Mouse (Mus musculus) layer of hippocampus, postnatal 25 days (tissue): Measurements from ENCODE around the gene Lipa. TPM values are rescaled to one million over a fixed set of nuclear protein-coding genes. Genes with fewer than 3 reads are reported as not detected.

Source experiments
- DNase-seq, 2 experiments: peaks; one replicate each; pipeline ENCODE4 v3.0.0; 2022; ENCODE audit warnings: mixed read lengths in 2 of 2, low spot score in 1 of 2; ENCODE audit errors: extremely low spot score in 1 of 2
- total RNA-seq, 2 experiments: library from RNA; stranded (reverse); gene quantifications; 2 replicates each; pipeline ENCODE4 v1.2.3; 2021

The Lipa gene
- total RNA-seq, 2 experiments from 2014 or later, result 16.9 to 19.8 TPM

DNA sequence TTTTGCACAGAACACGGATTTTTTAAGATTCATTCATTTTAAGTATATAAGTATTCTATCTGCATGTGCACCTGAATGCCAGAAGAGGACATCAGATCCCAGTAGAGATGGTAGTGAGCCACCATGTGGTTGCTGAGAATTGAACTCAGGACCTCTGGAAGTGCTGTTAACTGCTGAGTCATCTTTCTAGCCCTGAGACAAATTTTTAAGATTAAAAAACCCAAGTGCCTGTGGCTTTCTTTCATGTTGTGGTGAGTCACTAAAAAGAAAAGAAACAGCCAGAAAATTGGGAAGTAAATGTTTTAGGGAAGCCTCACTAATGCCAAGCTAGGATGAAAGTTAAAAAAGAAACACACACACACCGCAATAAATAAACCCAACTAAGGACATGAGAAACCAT lies 55.6 kb downstream of the Lipa start:
- no peak for DNase-seq

DNA sequence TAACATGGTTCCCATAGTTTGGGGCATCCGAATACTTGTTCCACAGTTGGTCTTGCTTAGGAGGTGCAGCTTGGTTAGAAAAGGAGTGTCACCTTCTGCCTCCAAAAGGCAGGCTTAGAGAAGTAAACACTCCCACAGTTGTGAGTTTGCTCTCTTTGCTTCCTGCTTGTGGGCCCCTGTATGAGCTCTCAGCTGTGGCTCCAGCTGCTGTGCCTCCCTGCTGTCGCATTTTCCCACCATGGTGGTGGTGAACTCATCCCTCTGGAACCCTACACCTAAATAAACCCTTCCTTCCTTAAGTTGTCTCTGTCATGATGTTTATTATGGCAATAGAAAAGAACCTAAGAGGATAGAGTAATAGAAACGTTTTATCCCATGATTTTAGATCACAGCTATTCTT lies 58.5 kb downstream of the Lipa start:
- DNase-seq, result no peak

DNA sequence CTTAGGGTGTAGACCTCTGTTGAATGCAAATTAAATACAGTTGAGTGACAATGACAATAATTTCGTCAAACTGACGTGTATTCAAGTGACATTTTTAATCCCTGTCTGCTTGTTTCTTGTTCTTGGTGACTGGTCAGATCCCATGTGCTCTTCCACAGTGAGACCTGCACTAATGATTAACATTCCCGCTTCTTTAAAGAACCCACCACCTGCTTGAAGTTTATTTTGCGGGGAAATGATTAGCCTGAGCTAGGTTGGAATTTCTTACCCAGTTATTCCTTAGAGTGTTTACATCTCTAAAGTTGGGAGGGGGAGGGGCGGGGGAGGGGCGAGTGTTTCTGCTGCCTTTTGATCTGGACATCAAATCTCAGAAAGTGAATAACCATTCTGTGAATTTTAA lies 59.1 kb downstream of the Lipa start:
- no peak for DNase-seq

DNA sequence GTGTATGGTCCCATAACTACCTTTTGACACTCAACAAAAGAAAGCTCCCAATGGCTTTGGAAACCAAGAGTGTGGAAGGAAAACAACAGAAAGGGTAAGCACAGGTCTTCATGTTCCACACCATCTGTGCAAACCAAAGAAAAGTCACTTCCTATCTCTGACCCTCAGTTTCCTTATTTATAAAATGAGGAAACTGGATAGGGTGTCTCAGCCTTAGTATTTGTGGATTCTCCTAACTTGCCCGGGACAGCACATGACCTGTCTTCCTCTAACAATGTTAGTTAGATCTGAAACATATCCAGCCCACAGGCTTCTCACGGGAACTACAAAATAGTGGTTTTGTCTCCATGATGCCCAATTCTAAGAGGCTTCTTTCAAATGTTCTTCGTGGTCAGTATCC lies 62.8 kb downstream of the Lipa start:
- DNase-seq, result no peak

DNA sequence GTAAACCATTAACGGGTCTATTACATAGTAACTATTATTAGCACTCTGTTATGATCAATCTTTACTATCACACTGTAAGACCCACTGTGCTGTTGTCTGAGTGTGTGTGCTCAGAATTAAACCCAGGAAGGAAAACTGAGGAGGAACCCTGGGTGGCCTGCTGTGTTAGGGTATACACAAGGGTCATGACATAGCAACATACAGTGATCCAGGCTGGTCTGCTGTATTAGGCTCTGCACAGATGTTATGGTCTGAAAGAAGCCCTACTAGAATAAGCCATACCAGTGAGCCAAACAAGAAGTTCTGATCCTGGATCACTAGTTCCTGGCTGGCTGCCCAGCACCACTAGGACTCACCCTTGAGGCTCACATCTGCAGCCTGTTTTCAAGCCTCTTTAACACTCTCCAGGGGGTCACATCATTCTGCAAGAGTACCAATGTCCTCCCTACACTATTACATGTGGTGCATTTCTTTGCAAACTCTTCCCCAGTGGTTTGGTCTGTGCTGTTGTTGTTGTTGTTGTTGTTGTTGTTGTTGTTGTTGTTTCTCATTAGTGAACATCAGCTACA lies 65.7 kb downstream of the Lipa start:
- no peak for DNase-seq

DNA sequence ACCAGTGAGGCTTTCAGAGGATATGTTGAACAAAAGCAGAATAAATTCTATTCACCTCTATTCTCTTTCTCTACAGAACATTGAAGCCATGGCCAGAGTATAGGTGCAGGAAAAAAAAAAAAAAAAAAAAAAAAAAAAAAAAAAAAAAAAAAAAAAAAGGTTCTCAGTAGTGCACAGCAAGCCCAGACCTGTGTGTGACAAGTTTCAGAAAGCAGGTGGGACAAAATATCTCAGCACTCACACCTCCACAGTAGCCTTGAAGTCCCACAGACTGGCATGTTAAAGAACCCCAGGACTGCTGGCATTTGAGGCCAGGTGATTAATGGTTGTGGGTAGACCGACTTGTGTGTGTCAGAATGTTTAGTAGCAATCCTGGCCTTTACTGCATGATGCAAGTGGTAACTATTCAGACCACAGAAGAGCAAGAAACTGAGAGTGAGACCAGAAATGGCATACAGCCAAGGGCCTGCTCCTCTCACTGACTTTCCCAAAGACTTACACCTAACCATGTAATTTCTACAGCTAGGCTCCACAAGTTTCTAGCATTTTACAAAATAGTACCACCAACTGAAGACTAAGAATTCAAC lies 76.4 kb downstream of the Lipa start:
- no peak for DNase-seq

DNA sequence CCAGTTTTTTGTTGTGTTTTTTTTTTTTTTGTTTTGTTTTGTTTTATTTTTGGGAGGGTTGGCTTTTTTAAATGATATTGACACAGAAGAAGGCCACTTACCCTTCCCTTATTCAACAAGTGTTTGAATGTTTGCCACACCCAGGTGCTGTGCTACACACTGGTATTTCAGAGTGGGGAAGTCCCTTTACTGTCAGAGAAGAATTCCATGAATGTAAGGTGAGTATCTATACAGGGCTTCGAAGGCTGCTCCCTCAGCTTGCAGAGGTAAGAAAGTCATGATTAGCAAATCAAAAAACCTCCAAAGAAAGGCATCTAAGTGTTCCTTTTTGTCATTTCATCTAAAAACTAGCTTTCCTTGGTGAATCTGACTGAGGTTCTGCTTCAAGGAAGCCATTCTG lies 78.4 kb downstream of the Lipa start:
- DNase-seq, result no peak

DNA sequence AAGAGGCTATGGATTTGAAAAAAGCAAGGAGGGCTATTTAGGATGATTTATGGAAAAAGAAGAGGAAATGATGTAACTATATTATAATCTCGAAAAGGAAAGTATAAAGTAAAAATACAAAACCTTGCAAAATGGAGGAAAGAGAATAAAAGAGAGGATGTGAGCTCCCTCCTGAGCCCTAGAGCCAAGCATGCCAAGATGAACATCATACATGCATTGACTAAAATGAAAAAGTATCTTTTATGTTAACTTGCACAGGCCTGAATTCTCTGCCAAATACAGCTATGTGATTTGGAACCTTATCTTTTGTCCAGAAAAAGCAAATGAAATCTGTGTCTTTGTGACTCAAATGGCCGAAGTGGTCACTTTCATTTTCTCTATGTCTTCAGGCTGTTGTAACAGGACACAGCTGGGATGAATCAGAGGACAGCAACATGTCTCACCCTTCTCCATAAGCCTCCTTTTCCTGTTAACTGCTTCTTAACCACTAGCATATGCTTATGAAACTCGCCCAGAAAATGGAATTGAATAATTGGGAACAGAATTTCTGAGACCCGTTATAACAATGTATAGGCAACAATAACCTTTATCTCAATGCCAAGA lies 81.8 kb downstream of the Lipa start:
- DNase-seq, result no peak

DNA sequence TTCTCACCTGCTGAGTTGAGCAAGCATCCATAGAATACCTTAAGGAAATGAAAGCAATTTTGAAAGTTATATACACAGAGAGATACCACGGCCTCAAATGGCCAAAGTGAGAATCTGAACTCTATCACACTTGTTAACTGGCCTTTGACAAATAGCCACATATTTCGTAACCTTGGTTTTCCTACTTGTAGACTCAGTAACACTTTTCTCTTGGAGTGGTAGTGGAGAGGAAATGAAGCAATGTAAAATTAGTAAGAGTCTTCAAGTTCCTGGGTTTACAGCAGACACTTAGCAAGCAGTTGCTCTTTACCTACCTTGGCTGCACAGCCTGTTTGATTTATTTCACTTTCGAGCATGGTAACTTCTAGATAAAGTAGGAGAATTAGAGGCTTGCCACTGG lies 82.5 kb downstream of the Lipa start:
- no peak for DNase-seq

Other genes starting within 250 kb of the Lipa start
- gene Fas, start 236.8 kb downstream of the Lipa start, total RNA-seq, result 1 to 10 TPM in 1 of 2 experiments, under 1 TPM in 1; 0.61 to 2.0 TPM
- gene Ch25h, start 52.3 kb downstream of the Lipa start, total RNA-seq, result under 1 TPM in 1 of 2 experiments, not detected in 1; 0.32 TPM
- 1 to 10 TPM; 4.5 to 4.6 TPM for gene Ifit2, start 23.2 kb upstream of the Lipa start, total RNA-seq
- 1 to 10 TPM; 1.3 to 2.1 TPM for gene Ifit3, start 56.1 kb upstream of the Lipa start, total RNA-seq
- 1 to 10 TPM; 1.1 to 1.6 TPM for gene Ifit1bl1, start 74.5 kb upstream of the Lipa start, total RNA-seq
- gene Ifit3b, start 80.5 kb upstream of the Lipa start, total RNA-seq, result 1 to 10 TPM in 1 of 2 experiments, under 1 TPM in 1; 0.54 to 1.2 TPM
- gene Ifit1bl2, start 113.3 kb upstream of the Lipa start, total RNA-seq, result under 1 TPM; 0.19 to 0.37 TPM
- gene Ifit1, start 113.4 kb upstream of the Lipa start, total RNA-seq, result under 1 TPM; 0.42 to 0.49 TPM
- gene Slc16a12, start 219.8 kb upstream of the Lipa start, total RNA-seq, result 1 to 10 TPM; 1.2 to 1.5 TPM